Mouse (Mus musculus): Measurements from ENCODE around the gene Oit3.

- TF ChIP-seq GATA1 (IDR thresholded peaks at IDR 0.05; ENCODE audit: low read length) (no peak), TAL1 (IDR thresholded peaks at IDR 0.05; ENCODE audit: low read length) (no peak)
These were observed 28.9 kb upstream of the Oit3 start for GRCm38 (mm10) chr10:59470451-59470850.

Measured in erythroblast, embryonic 14.5 days (primary cell).